Mouse (Mus musculus) 416B (cell line): ENCODE measurements at regions not wholly inside any gene's neighbourhood (a gene's known extent, or its start where the extent isn't known, plus 50 kb on each side); places are given as distances from the start of the nearest gene placed in this dataset.
A peak's percentile ranks its signal among the peaks of the same experiment; 100 is the strongest.

Source experiments
- DNase-seq: peaks from one replicate; pipeline ENCODE4 v3.0.0; 2011; ENCODE audit warnings: low read depth

GRCm38 (mm10) chr4:12538043-12538442, 366.2 kb upstream of the Fam92a start:
- DNase-seq: no peak

DNA sequence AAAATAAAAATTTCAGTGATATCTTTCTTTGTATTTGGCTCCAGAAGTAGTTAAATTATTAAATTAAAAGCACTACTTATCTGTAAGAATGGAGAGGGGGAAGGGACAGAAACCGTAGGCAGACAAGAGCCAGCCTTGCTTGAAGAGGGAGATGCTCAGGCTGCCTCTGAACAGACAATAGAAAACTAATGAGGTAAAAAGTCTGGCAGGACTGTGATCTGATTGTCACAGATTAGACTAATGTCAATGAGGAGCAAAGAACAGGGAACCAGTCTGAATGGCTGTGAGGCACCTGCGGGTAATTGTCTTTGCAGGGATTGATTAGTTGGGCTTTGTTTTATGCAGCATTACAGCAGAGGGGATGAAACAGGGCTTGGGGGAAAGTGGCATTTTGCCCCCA, 362.3 kb upstream of the Fam92a start:
- DNase-seq: no peak

GRCm38 (mm10) chr4:12532961-12533360, 361.1 kb upstream of the Fam92a start:
- DNase-seq: peak; percentile 14

DNA sequence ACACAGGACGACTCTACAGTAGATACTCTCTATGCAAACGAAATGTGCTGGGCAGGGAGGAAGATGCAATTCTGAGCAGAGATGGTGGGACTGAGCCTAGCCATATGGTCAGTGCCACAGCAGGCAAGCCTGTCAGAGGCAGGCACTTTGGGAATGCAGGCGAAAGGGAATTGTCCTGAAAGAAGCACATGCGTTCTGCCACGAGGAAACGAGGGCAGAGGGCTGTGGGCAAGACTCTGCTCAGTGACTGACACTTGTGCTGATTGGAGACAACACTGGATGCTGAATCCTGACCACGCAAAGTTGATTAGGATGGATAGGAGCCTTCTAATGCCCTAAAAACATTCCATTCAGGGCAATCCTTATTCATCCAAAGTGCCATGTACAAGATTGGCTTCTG, 350.5 kb upstream of the Fam92a start:
- no peak for DNase-seq

DNA sequence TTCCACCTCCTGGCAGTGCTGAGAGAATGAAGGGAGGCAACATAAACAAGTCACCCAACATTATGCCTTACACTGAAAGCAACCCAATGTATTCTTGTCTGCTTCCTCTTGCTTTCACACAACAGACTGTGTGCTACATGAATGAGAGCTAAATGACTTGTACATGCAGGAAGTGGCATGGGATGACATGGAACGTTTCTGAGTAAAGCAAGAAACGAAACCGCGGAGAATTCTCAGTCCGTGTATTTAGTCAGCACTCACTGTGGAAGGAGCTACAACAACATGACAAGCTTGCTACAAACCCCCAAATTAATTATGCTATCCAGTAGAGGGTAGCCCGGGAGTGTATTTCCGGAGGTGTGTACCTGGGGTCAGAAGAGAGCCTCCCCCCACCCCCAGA, 349.4 kb upstream of the Fam92a start:
- no peak for DNase-seq

DNA sequence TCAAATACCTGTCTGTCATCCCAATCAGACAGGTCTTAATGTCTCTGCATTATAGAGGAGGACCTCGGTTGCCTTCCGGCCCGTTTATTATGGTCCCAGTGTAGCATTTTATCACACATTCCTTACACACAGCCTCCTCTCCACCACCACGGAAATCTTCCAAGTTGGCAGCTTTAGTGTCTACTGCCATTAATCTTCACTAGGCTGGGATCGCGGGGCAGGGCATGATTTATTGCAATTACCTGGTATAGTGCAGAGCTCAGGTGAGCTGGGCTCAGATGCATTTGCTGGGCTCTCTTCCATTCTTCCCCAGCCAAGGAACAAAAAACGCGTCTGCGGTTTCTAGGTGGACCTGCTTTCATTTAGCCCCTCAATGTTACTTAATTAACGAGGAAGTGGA, 344.7 kb upstream of the Fam92a start:
- DNase-seq: no peak

- DNase-seq: no peak
Measured at GRCm38 (mm10) chr4:12511656-12512385, 340.0 kb upstream of the Fam92a start.

DNA sequence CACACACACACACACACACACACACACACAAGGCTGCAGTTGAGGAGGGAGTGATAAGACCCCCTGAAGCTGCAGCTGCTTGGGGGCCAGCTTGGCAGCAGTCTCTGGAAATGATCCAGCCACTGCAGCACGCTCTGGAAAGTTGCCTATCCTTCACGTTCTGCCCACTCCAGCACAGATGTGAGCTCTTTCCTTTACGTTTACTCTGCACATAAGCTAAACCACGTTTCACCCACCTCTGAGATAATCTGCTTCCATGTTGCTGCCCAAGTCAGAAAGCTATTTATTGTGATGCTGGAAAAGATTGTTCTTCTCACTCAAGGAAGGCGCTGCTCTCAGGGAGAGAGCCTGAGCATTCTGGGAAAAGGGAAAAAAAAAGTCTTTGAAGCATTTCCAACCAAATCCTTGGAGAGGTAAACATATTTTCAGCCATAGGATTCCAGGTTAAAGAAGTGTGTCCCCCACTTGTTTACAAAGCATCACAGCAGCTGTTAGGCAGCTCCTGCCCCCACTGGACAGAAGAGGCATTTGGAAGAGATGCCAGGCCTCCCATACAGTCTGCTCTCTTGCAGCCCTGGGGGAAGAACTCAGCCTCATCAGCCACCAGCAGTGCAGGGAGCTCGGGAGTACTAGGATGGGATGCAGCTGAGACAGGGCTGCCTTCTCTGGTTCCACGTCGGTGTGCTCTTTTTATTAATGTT, 335.2 kb upstream of the Fam92a start:
- no peak for DNase-seq

- DNase-seq: peak; percentile 75
Measured at GRCm38 (mm10) chr4:12501086-12501485, 329.3 kb upstream of the Fam92a start.

GRCm38 (mm10) chr4:12498426-12498825, 326.6 kb upstream of the Fam92a start:
- no peak for DNase-seq

DNA sequence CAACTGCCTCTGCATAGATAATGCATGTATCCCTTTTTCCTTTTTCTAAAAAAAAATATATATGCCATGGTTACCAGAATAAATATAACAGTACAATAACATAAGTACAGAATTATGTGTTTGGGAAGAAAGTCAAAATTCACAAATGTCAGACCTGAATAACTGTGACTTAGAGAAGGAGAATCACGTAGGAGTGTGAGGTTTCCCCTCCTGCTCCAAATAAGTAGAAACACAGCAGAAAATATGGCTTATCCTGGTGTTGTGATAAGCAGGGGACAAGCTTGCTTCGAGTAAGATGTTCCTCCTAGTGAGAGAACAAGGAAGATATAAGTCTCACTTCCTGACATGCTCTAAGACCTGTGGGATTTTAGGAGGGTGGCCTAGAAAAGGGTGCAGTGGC, 320.7 kb upstream of the Fam92a start:
- no peak for DNase-seq

DNA sequence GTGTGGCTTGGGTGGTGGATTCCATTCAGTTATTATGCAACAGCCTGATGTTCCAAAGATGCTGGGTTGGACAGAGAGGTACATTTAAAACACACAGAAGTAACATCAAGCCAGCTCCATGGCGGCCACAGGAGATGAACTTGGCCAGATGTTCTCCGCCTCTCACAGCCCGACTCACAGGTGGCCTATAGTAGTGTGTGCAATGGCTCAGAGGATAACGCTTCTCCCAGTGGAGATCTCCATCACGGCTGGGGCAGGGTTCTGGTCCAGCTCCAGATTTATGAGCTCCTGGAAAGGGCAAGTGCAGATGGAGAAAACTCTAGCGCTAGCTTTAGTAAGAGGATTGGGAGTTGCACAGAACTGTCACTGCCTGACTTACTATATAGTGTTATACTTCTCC, 319.5 kb upstream of the Fam92a start:
- no peak for DNase-seq

DNA sequence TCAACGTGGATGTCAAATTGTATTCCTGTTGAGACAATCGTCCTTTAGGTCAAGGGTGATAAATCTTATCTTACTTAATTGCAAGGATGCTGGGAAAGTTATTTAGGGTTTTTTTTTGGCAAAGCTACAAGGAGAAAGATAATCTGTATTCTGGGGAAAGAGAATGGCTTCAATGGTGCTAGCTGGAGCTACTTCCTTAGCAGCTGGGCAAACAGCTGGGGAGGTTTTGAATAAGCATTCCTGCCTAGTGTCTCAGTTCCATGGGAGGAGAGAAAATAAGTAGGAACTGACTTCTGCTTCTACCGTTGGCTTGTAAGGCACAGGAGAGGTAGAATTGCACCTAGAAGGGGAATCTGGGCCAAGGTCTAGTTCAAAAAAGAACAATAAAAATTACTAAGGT, 318.3 kb upstream of the Fam92a start:
- no peak for DNase-seq

DNA sequence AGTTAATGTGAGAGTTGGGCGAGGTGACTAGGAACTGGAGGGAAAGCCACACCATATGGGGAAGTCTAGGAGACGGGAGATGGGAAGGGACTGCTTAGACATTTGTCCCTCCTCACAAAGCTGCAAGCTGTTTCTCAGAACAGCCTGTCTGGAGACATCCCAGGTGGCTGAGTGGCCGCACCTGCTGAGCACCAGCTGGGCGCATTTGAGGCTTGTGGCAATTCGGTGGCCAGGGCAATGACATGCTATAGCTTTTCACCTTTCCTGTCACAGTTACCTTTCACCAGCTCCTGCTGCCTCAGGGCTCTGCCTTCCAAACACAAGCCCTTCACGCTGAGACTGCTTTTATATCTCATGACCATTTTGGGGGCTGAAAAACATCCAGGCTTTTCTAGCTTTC, 317.5 kb upstream of the Fam92a start:
- DNase-seq: no peak

GRCm38 (mm10) chr4:12481481-12481880, 309.7 kb upstream of the Fam92a start:
- no peak for DNase-seq

- DNase-seq: no peak
Measured at GRCm38 (mm10) chr4:12476717-12477116, 304.9 kb upstream of the Fam92a start.

- no peak for DNase-seq
Measured at GRCm38 (mm10) chr4:12474981-12475568, 303.3 kb upstream of the Fam92a start.

GRCm38 (mm10) chr4:12474421-12474820, 302.6 kb upstream of the Fam92a start:
- no peak for DNase-seq

GRCm38 (mm10) chr4:12461701-12462100, 289.9 kb upstream of the Fam92a start:
- DNase-seq: no peak

- DNase-seq: no peak
Measured at GRCm38 (mm10) chr4:12461251-12461650, 289.4 kb upstream of the Fam92a start.

DNA sequence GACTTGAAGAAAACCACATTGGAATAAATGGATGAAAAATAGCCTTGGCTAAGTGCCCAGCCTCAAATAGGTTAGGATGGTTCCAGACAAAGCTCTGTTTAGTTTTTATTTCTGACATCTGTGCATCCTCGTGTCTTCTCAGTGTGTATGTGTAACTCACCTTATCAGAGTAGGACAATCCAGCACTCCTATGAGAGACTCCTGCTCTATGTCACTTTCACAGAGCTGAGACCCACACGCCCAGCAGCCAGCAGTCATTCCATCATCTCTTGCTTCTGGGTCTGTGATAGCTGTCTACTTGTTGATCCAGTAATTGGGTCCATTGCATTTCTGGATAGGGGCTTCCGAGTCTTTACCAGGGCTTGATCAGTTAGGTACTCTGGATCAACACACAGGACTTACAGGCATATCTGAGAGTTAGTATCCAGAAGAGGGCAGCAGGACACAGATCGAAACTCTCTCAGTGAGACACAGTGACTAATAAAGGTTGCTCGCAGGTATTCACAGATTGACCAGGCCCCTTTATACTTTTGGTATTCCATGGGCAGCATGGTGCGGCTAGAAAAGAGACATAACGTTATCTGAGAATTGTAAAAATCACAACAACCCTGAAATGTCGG, 286.3 kb upstream of the Fam92a start:
- no peak for DNase-seq

DNA sequence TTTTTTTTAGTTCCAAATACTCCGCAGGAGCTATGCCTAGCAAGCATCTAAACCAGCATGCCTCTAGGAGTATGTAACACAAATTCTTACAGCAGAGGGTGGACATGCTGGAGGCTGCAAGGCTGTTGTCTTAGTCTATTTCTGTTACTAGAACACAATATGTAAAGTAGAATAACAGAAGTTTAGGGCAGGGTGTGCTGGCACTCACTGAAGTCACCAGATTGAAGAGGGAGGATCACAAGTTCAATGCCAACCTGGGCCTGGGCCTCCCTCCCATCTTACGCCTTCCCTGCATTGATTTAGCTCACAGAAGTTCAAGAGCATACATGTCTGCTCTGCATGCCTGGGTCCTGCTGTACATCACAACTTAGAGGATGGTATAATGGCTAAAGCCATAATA, 280.3 kb upstream of the Fam92a start:
- DNase-seq: no peak

GRCm38 (mm10) chr4:12425507-12425906, 253.7 kb upstream of the Fam92a start:
- no peak for DNase-seq
